Mouse (Mus musculus) C2C12 (cell line): ENCODE data around the gene Gm20458.

Experiments
- CEBPB ChIP-seq: IDR thresholded peaks from one replicate; pipeline ENCODE4 v1.6.1; 2011; ENCODE audit warnings: low read depth, mild to moderate bottlenecking, control low read depth, moderate library complexity
- CTCF ChIP-seq: IDR thresholded peaks from one replicate; pipeline ENCODE4 v1.5.1; 2011; ENCODE audit not compliant: control insufficient read depth, insufficient read depth, insufficient read length
- MAX ChIP-seq: IDR thresholded peaks from one replicate; pipeline ENCODE4 v1.6.1; 2011; ENCODE audit warnings: mild to moderate bottlenecking, control low read depth
- MYOD1 ChIP-seq: IDR thresholded peaks from one replicate; pipeline ENCODE4 v1.6.1; 2011; ENCODE audit warnings: low read depth; ENCODE audit not compliant: control insufficient read depth, insufficient read length
- MYOG ChIP-seq: IDR thresholded peaks from one replicate; pipeline ENCODE4 v1.6.1; 2011; ENCODE audit not compliant: control insufficient read depth, insufficient read length; ENCODE audit errors: extremely low read depth
- USF1 ChIP-seq: IDR thresholded peaks from one replicate; pipeline ENCODE4 v1.6.1; 2011; ENCODE audit warnings: low read depth, mild to moderate bottlenecking, control low read depth, moderate library complexity

GRCm38 (mm10) chr2:164440314-164440713 is 20.5 kb upstream of the Gm20458 start:
- TF ChIP-seq CTCF: no peak
- TF ChIP-seq MAX: no peak
- TF ChIP-seq MYOD1: no peak
- TF ChIP-seq CEBPB: no peak
- no peak for TF ChIP-seq USF1
- TF ChIP-seq MYOG: no peak
